Mouse (Mus musculus): Measurements from ENCODE around the gene Fbxw2. TPM values are rescaled to one million over a fixed set of nuclear protein-coding genes. Genes with fewer than 3 reads are reported as not detected.
"Not testable (repeated sequence)": the region's sequence is repeated elsewhere in the genome, so short reads cannot be mapped to it uniquely, and the experiment has no call there.

Fbxw2 gene
- polyA plus RNA-seq, 1 experiment = 82.0 TPM

GRCm38 (mm10) chr2:34808057-34808456 lies 18.1 kb downstream of the Fbxw2 start:
- Histone ChIP-seq H3K4me3 (ENCODE audit: low read depth, low read length) (no peak overlapping the region), H3K27ac (ENCODE audit: insufficient read depth, low read length) (no peak overlapping the region), H3K4me1 (ENCODE audit: control insufficient read depth, insufficient read depth, low read length) (no peaks in the 10 kb centered on the region), H3K36me3 (ENCODE audit: control insufficient read depth, insufficient read depth, low read length, poor library complexity, severe bottlenecking) (peaks cover 63% of the 10 kb centered on the region), H3K9me3 (replicated peaks; ENCODE audit: control insufficient read depth, insufficient read depth, low read length, poor library complexity, severe bottlenecking) (no peaks in the 10 kb centered on the region), H3K9ac (ENCODE audit: low read depth, poor library complexity, severe bottlenecking) (no peak overlapping the region), H3K27me3 (ENCODE audit: control insufficient read depth, insufficient read depth, low read length, poor library complexity, severe bottlenecking) (no peaks in the 10 kb centered on the region)
- no peak for TF ChIP-seq POLR2A (IDR thresholded peaks at IDR 0.05; ENCODE audit: insufficient read depth, low read length)
- no peak for TF ChIP-seq CTCF (IDR thresholded peaks at IDR 0.05; ENCODE audit: low read depth, low read length)
- TF ChIP-seq EP300 (IDR thresholded peaks at IDR 0.05; ENCODE audit: insufficient read depth, low read depth, low read length) = no peak

- TF ChIP-seq EP300 (IDR thresholded peaks at IDR 0.05; ENCODE audit: insufficient read depth, low read depth, low read length) (no peak), CTCF (IDR thresholded peaks at IDR 0.05; ENCODE audit: low read depth, low read length) (no peak), POLR2A (IDR thresholded peaks at IDR 0.05; ENCODE audit: insufficient read depth, low read length) (no peak)
- Histone ChIP-seq H3K36me3 (ENCODE audit: control insufficient read depth, insufficient read depth, low read length, poor library complexity, severe bottlenecking) (peaks cover 39% of the 10 kb centered on the region), H3K27me3 (ENCODE audit: control insufficient read depth, insufficient read depth, low read length, poor library complexity, severe bottlenecking) (no peaks in the 10 kb centered on the region), H3K4me3 (ENCODE audit: low read depth, low read length) (no peak overlapping the region), H3K9me3 (replicated peaks; ENCODE audit: control insufficient read depth, insufficient read depth, low read length, poor library complexity, severe bottlenecking) (no peaks in the 10 kb centered on the region), H3K27ac (ENCODE audit: insufficient read depth, low read length) (no peak overlapping the region), H3K9ac (ENCODE audit: low read depth, poor library complexity, severe bottlenecking) (no peak overlapping the region), H3K4me1 (ENCODE audit: control insufficient read depth, insufficient read depth, low read length) (no peaks in the 10 kb centered on the region)
Measured at GRCm38 (mm10) chr2:34805364-34805950, 20.7 kb downstream of the Fbxw2 start.

GRCm38 (mm10) chr2:34804815-34805214 lies 21.3 kb downstream of the Fbxw2 start:
- TF ChIP-seq POLR2A (IDR thresholded peaks at IDR 0.05; ENCODE audit: insufficient read depth, low read length) (no peak), CTCF (IDR thresholded peaks at IDR 0.05; ENCODE audit: low read depth, low read length) (no peak), EP300 (IDR thresholded peaks at IDR 0.05; ENCODE audit: insufficient read depth, low read depth, low read length) (no peak)
- no peak overlapping the region for H3K9ac ChIP-seq (ENCODE audit: low read depth, poor library complexity, severe bottlenecking)
- H3K9me3 ChIP-seq (replicated peaks; ENCODE audit: control insufficient read depth, insufficient read depth, low read length, poor library complexity, severe bottlenecking) = no peaks in the 10 kb centered on the region
- no peak overlapping the region for H3K27ac ChIP-seq (ENCODE audit: insufficient read depth, low read length)
- peaks cover 33% of the 10 kb centered on the region for H3K36me3 ChIP-seq (ENCODE audit: control insufficient read depth, insufficient read depth, low read length, poor library complexity, severe bottlenecking)
- H3K4me3 ChIP-seq (ENCODE audit: low read depth, low read length) = no peak overlapping the region
- no peaks in the 10 kb centered on the region for H3K27me3 ChIP-seq (ENCODE audit: control insufficient read depth, insufficient read depth, low read length, poor library complexity, severe bottlenecking)
- H3K4me1 ChIP-seq (ENCODE audit: control insufficient read depth, insufficient read depth, low read length) = no peaks in the 10 kb centered on the region

- TF ChIP-seq EP300 (IDR thresholded peaks at IDR 0.05; ENCODE audit: insufficient read depth, low read depth, low read length) (no peak), CTCF (IDR thresholded peaks at IDR 0.05; ENCODE audit: low read depth, low read length) (no peak), POLR2A (IDR thresholded peaks at IDR 0.05; ENCODE audit: insufficient read depth, low read length) (no peak)
- Histone ChIP-seq H3K27me3 (ENCODE audit: control insufficient read depth, insufficient read depth, low read length, poor library complexity, severe bottlenecking) (no peaks in the 10 kb centered on the region), H3K9ac (ENCODE audit: low read depth, poor library complexity, severe bottlenecking) (no peak overlapping the region), H3K27ac (ENCODE audit: insufficient read depth, low read length) (no peak overlapping the region), H3K4me1 (ENCODE audit: control insufficient read depth, insufficient read depth, low read length) (no peaks in the 10 kb centered on the region), H3K36me3 (ENCODE audit: control insufficient read depth, insufficient read depth, low read length, poor library complexity, severe bottlenecking) (peaks cover 29% of the 10 kb centered on the region), H3K9me3 (replicated peaks; ENCODE audit: control insufficient read depth, insufficient read depth, low read length, poor library complexity, severe bottlenecking) (no peaks in the 10 kb centered on the region), H3K4me3 (ENCODE audit: low read depth, low read length) (no peak overlapping the region)
Measured at GRCm38 (mm10) chr2:34804172-34804571, 21.9 kb downstream of the Fbxw2 start.

- Histone ChIP-seq H3K9ac (ENCODE audit: low read depth, poor library complexity, severe bottlenecking) (no peak overlapping the region; the same call in 1 of the 2 replicates), H3K4me1 (ENCODE audit: control insufficient read depth, insufficient read depth, low read length) (no peaks in the 10 kb centered on the region), H3K27me3 (ENCODE audit: control insufficient read depth, insufficient read depth, low read length, poor library complexity, severe bottlenecking) (no peaks in the 10 kb centered on the region), H3K4me3 (ENCODE audit: low read depth, low read length) (0 out of 2 replicates have a peak overlapping the region, but pooled peaks have one; percentile 25), H3K9me3 (replicated peaks; ENCODE audit: control insufficient read depth, insufficient read depth, low read length, poor library complexity, severe bottlenecking) (no peaks in the 10 kb centered on the region), H3K27ac (ENCODE audit: insufficient read depth, low read length) (no peak overlapping the region), H3K36me3 (ENCODE audit: control insufficient read depth, insufficient read depth, low read length, poor library complexity, severe bottlenecking) (peaks cover 29% of the 10 kb centered on the region)
- no peak for TF ChIP-seq EP300 (IDR thresholded peaks at IDR 0.05; ENCODE audit: insufficient read depth, low read depth, low read length)
- TF ChIP-seq POLR2A (IDR thresholded peaks at IDR 0.05; ENCODE audit: insufficient read depth, low read length) = no peak
- TF ChIP-seq CTCF (IDR thresholded peaks at IDR 0.05; ENCODE audit: low read depth, low read length) = no peak
Measured at GRCm38 (mm10) chr2:34803746-34804145, 22.4 kb downstream of the Fbxw2 start.

GRCm38 (mm10) chr2:34802565-34803245 lies 23.4 kb downstream of the Fbxw2 start:
- H3K4me1 ChIP-seq (ENCODE audit: control insufficient read depth, insufficient read depth, low read length); H3K9me3 ChIP-seq (replicated peaks; ENCODE audit: control insufficient read depth, insufficient read depth, low read length, poor library complexity, severe bottlenecking); H3K27me3 ChIP-seq (ENCODE audit: control insufficient read depth, insufficient read depth, low read length, poor library complexity, severe bottlenecking): not testable (repeated sequence)
- Histone ChIP-seq H3K9ac (ENCODE audit: low read depth, poor library complexity, severe bottlenecking) (peak overlapping the region; percentile 79), H3K27ac (ENCODE audit: insufficient read depth, low read length) (peak overlapping the region; percentile 36), H3K36me3 (ENCODE audit: control insufficient read depth, insufficient read depth, low read length, poor library complexity, severe bottlenecking) (peaks cover 26% of the 10 kb centered on the region), H3K4me3 (ENCODE audit: low read depth, low read length) (peak overlapping the region; percentile 78)
